ENCODE assay signal across 8 mouse cellular contexts in genomic region chr3:88214971-88215552, GRCm38 (mm10). TPM values are rescaled to one million over a fixed set of nuclear protein-coding genes. Genes with fewer than 3 reads are reported as not detected.
DNase-seq lines count a peak whose midpoint lies in the region; ATAC-seq and TF ChIP-seq lines count a peak whose summit lies in the region.

No protein-coding gene starts in this region.

- H3K4me2 ChIP-seq in midbrain, embryonic 15.5 days: peak overlapping the region; percentile 63

- TF ChIP-seq POLR2A in cortical plate, adult 2 months (IDR thresholded peaks at IDR 0.05; ENCODE audit: extremely low read depth, insufficient read depth, low read length): no peak

- WGBS in midbrain, embryonic 15.5 days: 3% methylated on average over 48 of the region's 48 CpGs

- peak overlapping the region; percentile 48 for H3K9ac ChIP-seq in midbrain, embryonic 15.5 days

- TF ChIP-seq CTCF in cortical plate, adult 2 months (IDR thresholded peaks at IDR 0.05; ENCODE audit: extremely low read depth, insufficient read depth, low read length): no peak

- no peak for ATAC-seq in midbrain, embryonic 15.5 days (replicated peaks)

- DNase-seq in kidney, adult 18-20 months: peak; percentile 12
- no peak for DNase-seq in kidney, adult 11 months
- DNase-seq in ES-CJ7 (ENCODE audit: low read depth, low spot score): peak; percentile 26
- DNase-seq in induced T-regulatory cell, adult 2 months (ENCODE audit: low read depth): peak; percentile 44
- DNase-seq in frontal cortex, postnatal 10 days (ENCODE audit: low spot score in 2 of 2): no peak
- no peak for DNase-seq in retina, embryonic 14.5 days (ENCODE audit: low spot score)

- peaks cover 35% of the 10 kb centered on the region for H3K27me3 ChIP-seq in midbrain, embryonic 15.5 days (replicated peaks)

- H3K4me1 ChIP-seq in cortical plate, adult 2 months (ENCODE audit: control insufficient read depth, insufficient read depth, low read length): peaks cover 16% of the 10 kb centered on the region
- H3K4me1 ChIP-seq in midbrain, embryonic 15.5 days: peaks cover 40% of the 10 kb centered on the region

- H3K9me3 ChIP-seq in midbrain, embryonic 15.5 days: no peaks in the 10 kb centered on the region

- peak overlapping the region; percentile 67 for H3K4me3 ChIP-seq in cortical plate, adult 2 months (ENCODE audit: insufficient read depth, low read length)
- H3K4me3 ChIP-seq in midbrain, embryonic 15.5 days: peak overlapping the region; percentile 47

- H3K27ac ChIP-seq in cortical plate, adult 2 months (ENCODE audit: insufficient read depth, low read length): peak overlapping the region; percentile 92
- H3K27ac ChIP-seq in midbrain, embryonic 15.5 days: peak overlapping the region; percentile 76

- no peaks in the 10 kb centered on the region for H3K36me3 ChIP-seq in midbrain, embryonic 15.5 days (replicated peaks)

RNA-seq across cellular contexts. Expression of gene Rhbg, which starts 39.4 kb away (rescaled TPM):
- polyA plus RNA-seq in cortical plate, adult 2 months (2012; rRNA removed): not detected in 2 replicates
- 0.14 TPM in 2 replicates for polyA plus RNA-seq in midbrain, embryonic 15.5 days (2015; fragmentation: Nextera tagmentation; extraction: Ambion mirVana)

Comparison
In these comparisons a context has a peak if more than half of its experiments do, and no peak if none do; other contexts are left out.
1. DNase-seq: peak in kidney, adult 18-20 months (single experiment), ES-CJ7 (single experiment) and induced T-regulatory cell, adult 2 months (single experiment); none in kidney, adult 11 months (single experiment), frontal cortex, postnatal 10 days (0 of 2) and retina, embryonic 14.5 days (single experiment).